Mouse (Mus musculus) cerebellum, adult 2 months (tissue): ENCODE results near the gene Slx1b. TPM values are rescaled to one million over a fixed set of nuclear protein-coding genes. Genes with fewer than 3 reads are reported as not detected.

ENCODE experiments used
- DNase-seq, 2 experiments: peaks; one replicate each; pipeline ENCODE4 v3.0.0; 2021
- H3K27ac ChIP-seq: fragments of 200-500 bp; 2 replicates; pipeline ENCODE4 v1.5.1; 2012; ENCODE audit warnings: low read length, control low read depth, inconsistent platforms; ENCODE audit not compliant: insufficient read depth
- H3K27me3 ChIP-seq: fragments of 200-500 bp; 2 replicates; pipeline ENCODE4 v1.6.1; 2012; ENCODE audit warnings: inconsistent platforms, mild to moderate bottlenecking, low read length, moderate library complexity; ENCODE audit not compliant: control insufficient read depth, insufficient read depth
- H3K4me1 ChIP-seq: fragments of 200-500 bp; 2 replicates; pipeline ENCODE4 v1.6.1; 2011; ENCODE audit warnings: low read length; ENCODE audit not compliant: control insufficient read depth, insufficient read depth
- H3K4me3 ChIP-seq: fragments of 200-500 bp; replicated peaks from 2 replicates; pipeline ENCODE3; 2011; ENCODE audit warnings: mild to moderate bottlenecking, low read depth, low read length, control low read depth; ENCODE audit not compliant: insufficient read depth
- CTCF ChIP-seq: fragments of 200-500 bp; IDR thresholded peaks from 2 replicates; pipeline ENCODE4 v1.5.1; 2011; ENCODE audit warnings: low read depth, mild to moderate bottlenecking, control low read depth, low read length, moderate library complexity, borderline replicate concordance; ENCODE audit not compliant: insufficient read depth
- POLR2A ChIP-seq: fragments of 200-500 bp; IDR thresholded peaks from 2 replicates; pipeline ENCODE4 v1.6.1; 2011; ENCODE audit warnings: low read length, control low read depth, borderline replicate concordance; ENCODE audit not compliant: insufficient read depth
- whole genome bisulfite sequencing: fragments of 180-500 bp; shearing (Covaris S2); methylation state at CpG from one replicate; pipeline ENCODE4 v1.1.7; 2018; 5-methylcytosine and 5-hydroxymethylcytosine counted together
- polyA plus RNA-seq: library from polyadenylated mRNA; depleted of rRNA; stranded (reverse); fragments of >200 nt; gene quantifications from 2 replicates; pipeline ENCODE4 v1.2.3, GENCODE M21; 2012

The Slx1b gene
- polyA plus RNA-seq, 1 experiment: 39.6 TPM

GRCm38 (mm10) chr7:126678545-126679341, 16.8 kb downstream of the Slx1b start:
- H3K27ac ChIP-seq: no peak overlapping the region

GRCm38 (mm10) chr7:126676631-126677220, 18.9 kb downstream of the Slx1b start:
- 44% methylated on average over 4 of the region's 4 CpGs for WGBS
- Histone ChIP-seq H3K4me1 (no peaks in the 10 kb centered on the region), H3K27me3 (no peaks in the 10 kb centered on the region), H3K4me3 (no peak overlapping the region), H3K27ac (0 out of 2 replicates have a peak overlapping the region, but pooled peaks have one; percentile 23)
- TF ChIP-seq POLR2A (no peak), CTCF (no peak)
- DNase-seq: no peak

More at GRCm38 (mm10) chr7:126678545-126679341, 16.8 kb downstream of the Slx1b start:
- 82% methylated on average over 8 of the region's 8 CpGs for WGBS
- TF ChIP-seq CTCF (no peak), POLR2A (no peak)
- no peak for DNase-seq
- no peaks in the 10 kb centered on the region for H3K27me3 ChIP-seq
- H3K4me1 ChIP-seq: no peaks in the 10 kb centered on the region
- no peak overlapping the region for H3K4me3 ChIP-seq

DNA sequence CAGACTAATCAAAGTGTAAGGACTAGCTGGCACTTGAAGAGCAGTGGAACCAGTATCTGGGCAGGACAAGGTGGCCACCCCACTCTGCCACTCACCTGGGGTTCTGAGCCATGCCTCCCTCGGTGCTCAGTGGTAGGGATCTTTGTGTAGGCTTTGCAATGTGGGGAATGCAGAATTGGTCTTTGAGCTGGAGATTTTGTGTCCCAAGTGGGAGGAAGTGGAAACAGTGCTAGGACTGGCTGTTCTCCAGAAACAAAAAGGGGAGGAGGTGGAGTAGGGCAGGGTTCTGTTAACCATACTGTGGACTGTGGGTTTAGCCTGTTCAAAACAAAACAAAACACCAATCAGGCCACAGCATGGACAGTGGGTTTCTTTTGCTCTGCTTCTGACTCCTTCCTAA, 19.4 kb downstream of the Slx1b start, which contains the start of gene Sult1a1:
TSS of gene Sult1a1 (minus strand) at position 226 of the 400 bp plus-strand sequence.
- no peak for TF ChIP-seq POLR2A
- no peak for TF ChIP-seq CTCF
- Histone ChIP-seq H3K4me3 (peak within 1 kb of the TSS; percentile 14), H3K27ac (peak within 1 kb of the TSS; percentile 34; the same call in 1 of the 2 replicates), H3K27me3 (no peaks in the 10 kb centered on the region), H3K4me1 (no peaks in the 10 kb centered on the region)
- 82% methylated on average over 1 of the region's 1 CpGs for WGBS
- no peak for DNase-seq

- Histone ChIP-seq H3K27ac (no peak overlapping the region), H3K27me3 (no peaks in the 10 kb centered on the region), H3K4me1 (no peaks in the 10 kb centered on the region), H3K4me3 (no peak overlapping the region)
- no peak for DNase-seq
- TF ChIP-seq CTCF: no peak
- TF ChIP-seq POLR2A: no peak
- 98% methylated on average over 8 of the region's 8 CpGs for WGBS
Measured at GRCm38 (mm10) chr7:126675104-126675503, 20.5 kb downstream of the Slx1b start.

- TF ChIP-seq CTCF (no peak), POLR2A (no peak)
- DNase-seq: no peak
- H3K27me3 ChIP-seq: no peaks in the 10 kb centered on the region
- H3K4me1 ChIP-seq: no peaks in the 10 kb centered on the region
- no peak overlapping the region for H3K27ac ChIP-seq
- WGBS: 83% methylated on average over 9 of the region's 9 CpGs
- no peak overlapping the region for H3K4me3 ChIP-seq
Measured at GRCm38 (mm10) chr7:126672111-126672510, 23.5 kb downstream of the Slx1b start.

DNA sequence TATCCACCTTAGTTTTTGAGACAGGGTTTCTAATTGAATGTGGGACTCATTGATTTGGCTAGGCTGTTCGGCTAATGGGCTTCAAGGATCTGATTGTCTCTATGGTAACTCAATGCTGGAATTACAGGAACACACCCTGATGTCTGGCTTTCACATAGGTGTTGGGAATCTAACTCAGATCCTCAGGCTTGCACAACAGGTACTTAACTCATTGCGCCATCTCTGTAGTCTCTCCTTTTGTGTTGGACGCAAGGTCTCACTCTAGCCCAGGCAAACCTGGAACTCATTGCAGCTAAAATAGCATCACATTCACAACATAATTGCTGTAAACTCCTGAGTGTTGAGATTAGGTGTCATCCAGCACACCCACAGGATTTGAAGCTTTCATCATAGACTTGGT, 25.4 kb downstream of the Slx1b start:
- TF ChIP-seq POLR2A (no peak), CTCF (no peak)

DNA sequence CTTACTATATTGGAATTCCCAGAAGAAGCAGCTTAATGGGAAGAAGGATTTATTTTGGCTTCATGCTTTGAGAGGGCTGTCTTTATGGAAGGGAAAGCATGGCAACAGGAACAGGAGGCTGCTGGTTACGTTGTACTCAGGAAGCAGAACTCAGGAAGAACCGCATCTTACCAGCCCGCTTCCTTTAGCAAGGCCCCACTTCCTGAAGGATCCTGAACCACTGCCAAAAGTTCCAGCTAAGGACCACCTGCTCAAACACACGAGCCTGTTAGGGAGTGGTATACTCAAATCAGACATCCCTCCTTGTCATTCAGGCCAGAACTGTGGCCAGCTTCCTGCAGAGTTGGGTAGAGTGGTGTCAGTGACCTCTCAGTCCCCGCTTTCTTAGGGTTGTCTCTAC, 27.1 kb downstream of the Slx1b start:
- Histone ChIP-seq H3K27ac (no peak overlapping the region), H3K27me3 (no peaks in the 10 kb centered on the region), H3K4me1 (no peaks in the 10 kb centered on the region), H3K4me3 (no peak overlapping the region)
- no peak for DNase-seq
- 52% methylated on average over 5 of the region's 5 CpGs for WGBS
- TF ChIP-seq POLR2A (no peak), CTCF (no peak)

More for the DNA sequence above, 25.4 kb downstream of the Slx1b start:
- WGBS: 91% methylated on average over 3 of the region's 3 CpGs
- no peak overlapping the region for H3K4me3 ChIP-seq
- H3K4me1 ChIP-seq: no peaks in the 10 kb centered on the region
- H3K27me3 ChIP-seq: no peaks in the 10 kb centered on the region
- no peak for DNase-seq
- H3K27ac ChIP-seq: no peak overlapping the region
